Mouse (Mus musculus) heart, embryonic 16.5 days (tissue): ENCODE measurements around the gene Banp. TPM values are rescaled to one million over a fixed set of nuclear protein-coding genes. Genes with fewer than 3 reads are reported as not detected.

Experiments
- ATAC-seq: fragments of 200-750 bp; cut with Nextera tagmentation; replicated peaks from 2 replicates; pipeline ENCODE4 v1.8.0; 2017; ENCODE audit warnings: moderate number of reproducible peaks; ENCODE audit not compliant: insufficient read depth, low FRiP score; ENCODE audit errors: extremely low read depth
- H3K27ac ChIP-seq: fragments of 300-500 bp; sonication (generic); 2 replicates; pipeline ENCODE4 v1.5.1; 2014; ENCODE audit warnings: mild to moderate bottlenecking, low read length, control low read depth, moderate library complexity
- H3K27me3 ChIP-seq: fragments of 300-500 bp; sonication (generic); 2 replicates; pipeline ENCODE4 v1.6.1; 2014; ENCODE audit warnings: low read length, mixed read lengths; ENCODE audit not compliant: control insufficient read depth, insufficient read depth
- H3K36me3 ChIP-seq: fragments of 300-500 bp; sonication (generic); 2 replicates; pipeline ENCODE4 v1.6.1; 2014; ENCODE audit not compliant: control insufficient read depth, insufficient read depth
- H3K4me1 ChIP-seq: fragments of 300-500 bp; sonication (generic); 2 replicates; pipeline ENCODE4 v1.6.1; 2014; ENCODE audit warnings: low read length, mixed read lengths; ENCODE audit not compliant: control insufficient read depth, insufficient read depth
- H3K4me2 ChIP-seq: fragments of 300-500 bp; sonication (generic); 2 replicates; pipeline ENCODE4 v1.6.1; 2014; ENCODE audit warnings: low read depth, mild to moderate bottlenecking, control low read depth, low read length
- H3K4me3 ChIP-seq: fragments of 300-500 bp; sonication (generic); 2 replicates; pipeline ENCODE4 v1.5.1; 2014; ENCODE audit warnings: mild to moderate bottlenecking, control low read depth, low read length
- H3K9ac ChIP-seq: fragments of 300-500 bp; sonication (generic); 2 replicates; pipeline ENCODE4 v1.6.1; 2014; ENCODE audit warnings: low read length, control low read depth
- H3K9me3 ChIP-seq: fragments of 300-500 bp; sonication (generic); replicated peaks from 2 replicates; pipeline ENCODE4 v1.6.1; 2016; ENCODE audit warnings: low read length; ENCODE audit not compliant: control insufficient read depth
- WGBS: fragments of 180-500 bp; shearing (Covaris S2); extraction: QIAGEN DNeasy Blood & Tissue Kit; methylation state at CpG from one replicate; pipeline ENCODE4 v1.1.7; 2014; 5-methylcytosine and 5-hydroxymethylcytosine counted together
- polyA plus RNA-seq: library from polyadenylated mRNA; unstranded; fragments of >200 nt; fragmentation: Nextera tagmentation; extraction: Ambion mirVana; gene quantifications from 2 replicates; pipeline ENCODE4 v1.2.1, GENCODE M21; 2015

Gene Banp
- polyA plus RNA-seq, 1 experiment from 2014 or later = 33.1 TPM

- Histone ChIP-seq H3K4me1 (no peaks in the 10 kb centered on the region), H3K4me2 (no peak overlapping the region), H3K9me3 (no peaks in the 10 kb centered on the region), H3K4me3 (no peak overlapping the region), H3K36me3 (peaks cover 35% of the 10 kb centered on the region), H3K9ac (no peak overlapping the region), H3K27me3 (no peaks in the 10 kb centered on the region), H3K27ac (no peak overlapping the region)
- 77% methylated on average over 11 of the region's 11 CpGs for WGBS
- no peak for ATAC-seq
Observed at GRCm38 (mm10) chr8:121980792-121981519, 31.4 kb downstream of the Banp start.

- Histone ChIP-seq H3K9ac (no peak overlapping the region), H3K9me3 (no peaks in the 10 kb centered on the region), H3K4me2 (no peak overlapping the region), H3K27ac (no peak overlapping the region), H3K4me1 (no peaks in the 10 kb centered on the region), H3K27me3 (no peaks in the 10 kb centered on the region), H3K4me3 (no peak overlapping the region), H3K36me3 (peaks cover 30% of the 10 kb centered on the region)
- ATAC-seq = no peak
- WGBS = 71% methylated on average over 7 of the region's 7 CpGs
Observed at GRCm38 (mm10) chr8:121981520-121981895, 32.0 kb downstream of the Banp start.

- no peak overlapping the region for H3K4me3 ChIP-seq
- 96% methylated on average over 3 of the region's 3 CpGs for WGBS
- H3K9ac ChIP-seq = no peak overlapping the region
- no peaks in the 10 kb centered on the region for H3K4me1 ChIP-seq
- H3K36me3 ChIP-seq = peaks cover 14% of the 10 kb centered on the region; the same call in 1 of the 2 replicates
- no peaks in the 10 kb centered on the region for H3K27me3 ChIP-seq
- no peak overlapping the region for H3K4me2 ChIP-seq
- H3K27ac ChIP-seq = no peak overlapping the region
- no peak for ATAC-seq
- H3K9me3 ChIP-seq = no peaks in the 10 kb centered on the region
Observed at GRCm38 (mm10) chr8:121985673-121986072, 36.1 kb downstream of the Banp start.

GRCm38 (mm10) chr8:121987892-121988291 lies 38.3 kb downstream of the Banp start:
- ATAC-seq = no peak
- H3K27ac ChIP-seq = no peak overlapping the region
- H3K4me2 ChIP-seq = no peak overlapping the region
- H3K4me3 ChIP-seq = no peak overlapping the region
- no peaks in the 10 kb centered on the region for H3K4me1 ChIP-seq
- H3K27me3 ChIP-seq = no peaks in the 10 kb centered on the region
- no peaks in the 10 kb centered on the region for H3K9me3 ChIP-seq
- H3K9ac ChIP-seq = no peak overlapping the region
- 86% methylated on average over 5 of the region's 5 CpGs for WGBS
- H3K36me3 ChIP-seq = peaks cover 17% of the 10 kb centered on the region; the same call in 1 of the 2 replicates

GRCm38 (mm10) chr8:121990506-121991255 lies 41.1 kb downstream of the Banp start:
- Histone ChIP-seq H3K4me2 (no peak overlapping the region), H3K4me3 (no peak overlapping the region), H3K27me3 (no peaks in the 10 kb centered on the region), H3K27ac (no peak overlapping the region), H3K4me1 (no peaks in the 10 kb centered on the region), H3K9me3 (no peaks in the 10 kb centered on the region), H3K36me3 (peaks cover 11% of the 10 kb centered on the region), H3K9ac (no peak overlapping the region)
- 85% methylated on average over 9 of the region's 9 CpGs for WGBS
- ATAC-seq = no peak

- 77% methylated on average over 7 of the region's 7 CpGs for WGBS
- Histone ChIP-seq H3K27me3 (no peaks in the 10 kb centered on the region), H3K36me3 (peaks cover 14% of the 10 kb centered on the region), H3K4me2 (no peak overlapping the region), H3K4me1 (no peaks in the 10 kb centered on the region), H3K27ac (no peak overlapping the region), H3K9me3 (no peaks in the 10 kb centered on the region), H3K4me3 (no peak overlapping the region), H3K9ac (no peak overlapping the region)
- no peak for ATAC-seq
Observed at GRCm38 (mm10) chr8:121991611-121992010, 42.1 kb downstream of the Banp start.

GRCm38 (mm10) chr8:121992911-121993310 lies 43.4 kb downstream of the Banp start:
- H3K4me1 ChIP-seq = no peaks in the 10 kb centered on the region
- no peak overlapping the region for H3K4me3 ChIP-seq
- H3K9ac ChIP-seq = no peak overlapping the region
- no peak for ATAC-seq
- no peaks in the 10 kb centered on the region for H3K9me3 ChIP-seq
- no peak overlapping the region for H3K4me2 ChIP-seq
- no peaks in the 10 kb centered on the region for H3K27me3 ChIP-seq
- peaks cover 26% of the 10 kb centered on the region for H3K36me3 ChIP-seq
- no peak overlapping the region for H3K27ac ChIP-seq
- 71% methylated on average over 4 of the region's 4 CpGs for WGBS

GRCm38 (mm10) chr8:121995112-121995511 lies 45.6 kb downstream of the Banp start:
- H3K27ac ChIP-seq = no peak overlapping the region
- H3K4me3 ChIP-seq = no peak overlapping the region
- no peaks in the 10 kb centered on the region for H3K9me3 ChIP-seq
- H3K4me2 ChIP-seq = no peak overlapping the region
- no peak overlapping the region for H3K9ac ChIP-seq
- no peaks in the 10 kb centered on the region for H3K4me1 ChIP-seq
- ATAC-seq = no peak
- 59% methylated on average over 4 of the region's 4 CpGs for WGBS
- no peaks in the 10 kb centered on the region for H3K27me3 ChIP-seq
- peaks cover 30% of the 10 kb centered on the region for H3K36me3 ChIP-seq

GRCm38 (mm10) chr8:121995895-121996294 lies 46.3 kb downstream of the Banp start:
- no peak overlapping the region for H3K27ac ChIP-seq
- no peaks in the 10 kb centered on the region for H3K4me1 ChIP-seq
- no peak overlapping the region for H3K9ac ChIP-seq
- ATAC-seq = no peak
- no peak overlapping the region for H3K4me3 ChIP-seq
- peaks cover 32% of the 10 kb centered on the region for H3K36me3 ChIP-seq
- H3K27me3 ChIP-seq = no peaks in the 10 kb centered on the region
- no peak overlapping the region for H3K4me2 ChIP-seq
- no peaks in the 10 kb centered on the region for H3K9me3 ChIP-seq
- 81% methylated on average over 3 of the region's 3 CpGs for WGBS
